Mouse (Mus musculus) neural tube, embryonic 11.5 days (tissue): Measurements from ENCODE around the gene Rtn2. TPM values are rescaled to one million over a fixed set of nuclear protein-coding genes. Genes with fewer than 3 reads are reported as not detected.

Source experiments
- ATAC-seq: fragments of 200-750 bp; cut with Nextera tagmentation; 2 replicates; pipeline ENCODE4 v1.8.0; 2017; ENCODE audit warnings: moderate number of reproducible peaks, mild to moderate bottlenecking, moderate TSS enrichment, moderate library complexity; ENCODE audit not compliant: insufficient read depth, low FRiP score, low TSS enrichment
- DNase-seq: peaks from one replicate; pipeline ENCODE4 v3.0.0-alpha.2; 2015; ENCODE audit warnings: low spot score
- H3K27ac ChIP-seq: fragments of 300-500 bp; sonication (generic); 2 replicates; pipeline ENCODE4 v1.5.1; 2014; ENCODE audit warnings: low read depth, mild to moderate bottlenecking, low read length
- H3K27me3 ChIP-seq: fragments of 300-500 bp; sonication (generic); 2 replicates; pipeline ENCODE4 v1.6.1; 2014; ENCODE audit warnings: mild to moderate bottlenecking, low read length, mixed read lengths; ENCODE audit not compliant: control insufficient read depth, insufficient read depth
- H3K36me3 ChIP-seq: fragments of 300-500 bp; sonication (generic); 2 replicates; pipeline ENCODE4 v1.6.1; 2014; ENCODE audit warnings: mild to moderate bottlenecking, low read length, moderate library complexity, mixed read lengths; ENCODE audit not compliant: control insufficient read depth, insufficient read depth
- H3K4me1 ChIP-seq: fragments of 300-500 bp; sonication (generic); 2 replicates; pipeline ENCODE4 v1.6.1; 2014; ENCODE audit warnings: low read length, mixed read lengths; ENCODE audit not compliant: control insufficient read depth, insufficient read depth
- H3K4me2 ChIP-seq: fragments of 300-500 bp; sonication (generic); 2 replicates; pipeline ENCODE4 v1.6.1; 2014; ENCODE audit warnings: low read depth, mild to moderate bottlenecking, moderate library complexity
- H3K4me3 ChIP-seq: fragments of 300-500 bp; sonication (generic); 2 replicates; pipeline ENCODE4 v1.5.1; 2014; ENCODE audit warnings: low read depth, low read length
- H3K9ac ChIP-seq: fragments of 300-500 bp; sonication (generic); 2 replicates; pipeline ENCODE4 v1.6.1; 2014; ENCODE audit warnings: mild to moderate bottlenecking, low read length
- H3K9me3 ChIP-seq: fragments of 300-500 bp; sonication (generic); 2 replicates; pipeline ENCODE4 v1.6.1; 2016; ENCODE audit warnings: low read length; ENCODE audit not compliant: control insufficient read depth
- WGBS: fragments of 180-500 bp; shearing (Covaris S2); extraction: QIAGEN DNeasy Blood & Tissue Kit; methylation state at CpG from one replicate; pipeline ENCODE4 v1.1.7; 2014; 5-methylcytosine and 5-hydroxymethylcytosine counted together
- polyA plus RNA-seq: library from polyadenylated mRNA; unstranded; fragments of >200 nt; fragmentation: Nextera tagmentation; extraction: Ambion mirVana; gene quantifications from 2 replicates; pipeline ENCODE4 v1.2.1, GENCODE M21; 2014

Rtn2 gene
- polyA plus RNA-seq, 1 experiment from 2014 or later, result 60.2 TPM

GRCm38 (mm10) chr7:19344938-19345471 lies 62.6 kb downstream of the Rtn2 start:
- H3K27ac ChIP-seq, result 0 out of 2 replicates have a peak overlapping the region, but pooled peaks have one; percentile 1

More at GRCm38 (mm10) chr7:19344938-19345471, 62.6 kb downstream of the Rtn2 start:
- Histone ChIP-seq H3K4me3 (peak overlapping the region; percentile 47), H3K4me2 (peak overlapping the region; percentile 50), H3K4me1 (peaks cover 16% of the 10 kb centered on the region), H3K9me3 (no peaks in the 10 kb centered on the region), H3K36me3 (peaks cover 6% of the 10 kb centered on the region; the same call in 1 of the 2 replicates), H3K9ac (peak overlapping the region; percentile 60), H3K27me3 (peaks cover 8% of the 10 kb centered on the region)
- under 1% methylated on average over 31 of the region's 31 CpGs for WGBS
- ATAC-seq (peak; percentile 89), DNase-seq (peak; percentile 95)

Other genes starting within 250 kb of the Rtn2 start
- gene Rsph6a, start 227.9 kb upstream of the Rtn2 start, polyA plus RNA-seq, result not detected in 2 replicates
- 29.7 and 31.7 TPM in 2 replicates for gene Dmwd, start 206.4 kb upstream of the Rtn2 start, polyA plus RNA-seq
- gene Dmpk, start 198.8 kb upstream of the Rtn2 start, polyA plus RNA-seq, result 9.4 and 10.2 TPM in 2 replicates
- 6.3 and 7.4 TPM in 2 replicates for gene Six5, start 188.0 kb upstream of the Rtn2 start, polyA plus RNA-seq
- 1.3 and 1.4 TPM in 2 replicates for gene Gm4969, start 164.3 kb upstream of the Rtn2 start, polyA plus RNA-seq
- 10.1 and 10.6 TPM in 2 replicates for gene Fbxo46, start 162.8 kb upstream of the Rtn2 start, polyA plus RNA-seq
- 12.9 and 13.9 TPM in 2 replicates for gene Qpctl, start 133.3 kb upstream of the Rtn2 start, polyA plus RNA-seq
- 148 and 152 TPM in 2 replicates for gene Snrpd2, start 132.9 kb upstream of the Rtn2 start, polyA plus RNA-seq
- gene Gipr, start 116.5 kb upstream of the Rtn2 start, polyA plus RNA-seq, result 0.69 and 0.76 TPM in 2 replicates
- gene Eml2, start 106.2 kb upstream of the Rtn2 start, polyA plus RNA-seq, result 1.3 and 2.0 TPM in 2 replicates
- 2.4 and 2.6 TPM in 2 replicates for gene Gpr4, start 70.1 kb upstream of the Rtn2 start, polyA plus RNA-seq
- 43.7 and 45.9 TPM in 2 replicates for gene Opa3, start 54.3 kb upstream of the Rtn2 start, polyA plus RNA-seq
- 54.6 and 57.6 TPM in 2 replicates for gene Vasp, start 10.8 kb upstream of the Rtn2 start, polyA plus RNA-seq
- gene Ppm1n, start 2.6 kb upstream of the Rtn2 start, polyA plus RNA-seq, result not detected in 2 replicates
- 0.07 TPM in 1 of 2 replicates, not detected in the other for gene Fosb, start 27.4 kb downstream of the Rtn2 start, polyA plus RNA-seq
- gene Ercc1, start 62.2 kb downstream of the Rtn2 start, polyA plus RNA-seq, result 91.8 and 93.3 TPM in 2 replicates
- 17.8 and 18.0 TPM in 2 replicates for gene Cd3eap, start 76.9 kb downstream of the Rtn2 start, polyA plus RNA-seq
- 3.4 and 4.7 TPM in 2 replicates for gene Ppp1r13l, start 77.1 kb downstream of the Rtn2 start, polyA plus RNA-seq
- 12.4 and 14.6 TPM in 2 replicates for gene Ercc2, start 99.4 kb downstream of the Rtn2 start, polyA plus RNA-seq
- gene Klc3, start 121.5 kb downstream of the Rtn2 start, polyA plus RNA-seq, result 3.2 and 3.4 TPM in 2 replicates
- gene Ckm, start 122.2 kb downstream of the Rtn2 start, polyA plus RNA-seq, result 0.41 and 0.69 TPM in 2 replicates
- 14.1 and 16.4 TPM in 2 replicates for gene Mark4, start 176.2 kb downstream of the Rtn2 start, polyA plus RNA-seq
- 1.2 and 1.6 TPM in 2 replicates for gene Exoc3l2, start 180.7 kb downstream of the Rtn2 start, polyA plus RNA-seq
- 2.0 and 2.7 TPM in 2 replicates for gene Bloc1s3, start 225.7 kb downstream of the Rtn2 start, polyA plus RNA-seq
- 49.3 and 54.0 TPM in 2 replicates for gene Trappc6a, start 225.8 kb downstream of the Rtn2 start, polyA plus RNA-seq
- not detected in 2 replicates for gene Nkpd1, start 235.2 kb downstream of the Rtn2 start, polyA plus RNA-seq